Mouse (Mus musculus) lung, postnatal 0 days (tissue): ENCODE measurements around the gene Amdhd2. TPM values are rescaled to one million over a fixed set of nuclear protein-coding genes. Genes with fewer than 3 reads are reported as not detected.

Source experiments
- ATAC-seq: fragments of 200-750 bp; cut with Nextera tagmentation; 2 replicates; pipeline ENCODE4 v1.8.0; 2017; ENCODE audit warnings: moderate library complexity
- DNase-seq: peaks from one replicate; pipeline ENCODE4 v3.0.0-alpha.2; 2016; ENCODE audit warnings: low spot score
- H3K27ac ChIP-seq: fragments of 300-500 bp; sonication (generic); 2 replicates; pipeline ENCODE4 v1.5.1; 2014; ENCODE audit warnings: antibody characterized with exemption, mild to moderate bottlenecking, low read length, mixed read lengths
- H3K27me3 ChIP-seq: fragments of 300-500 bp; sonication (generic); replicated peaks from 2 replicates; pipeline ENCODE4 v1.6.1; 2014; ENCODE audit warnings: low read length, mixed read lengths; ENCODE audit not compliant: insufficient read depth
- H3K36me3 ChIP-seq: fragments of 300-500 bp; sonication (generic); 2 replicates; pipeline ENCODE4 v1.6.1; 2014; ENCODE audit warnings: low read length, mixed read lengths; ENCODE audit not compliant: insufficient read depth
- H3K4me1 ChIP-seq: fragments of 300-500 bp; sonication (generic); 2 replicates; pipeline ENCODE4 v1.6.1; 2014; ENCODE audit warnings: antibody characterized with exemption, low read depth, low read length, mixed read lengths; ENCODE audit not compliant: insufficient read depth
- H3K4me2 ChIP-seq: fragments of 300-500 bp; sonication (generic); replicated peaks from 2 replicates; pipeline ENCODE4 v1.6.1; 2014; ENCODE audit warnings: low read depth, mild to moderate bottlenecking, low read length, moderate library complexity, mixed read lengths
- H3K4me3 ChIP-seq: fragments of 300-500 bp; sonication (generic); 2 replicates; pipeline ENCODE4 v1.5.1; 2014; ENCODE audit warnings: low read depth, low read length
- H3K9ac ChIP-seq: fragments of 300-500 bp; sonication (generic); replicated peaks from 2 replicates; pipeline ENCODE4 v1.6.1; 2014; ENCODE audit warnings: low read depth, mild to moderate bottlenecking
- H3K9me3 ChIP-seq: fragments of 300-500 bp; sonication (generic); 2 replicates; pipeline ENCODE4 v1.6.1; 2016; ENCODE audit warnings: low read length, mixed read lengths
- CTCF ChIP-seq: IDR thresholded peaks from 2 replicates; pipeline ENCODE4 v1.5.1; 2016; ENCODE audit warnings: antibody characterized with exemption, mild to moderate bottlenecking
- EP300 ChIP-seq: IDR thresholded peaks from 2 replicates; pipeline ENCODE4 v1.6.1; 2016; ENCODE audit warnings: antibody characterized with exemption, mild to moderate bottlenecking, control low read depth
- WGBS: fragments of 180-500 bp; shearing (Covaris S2); extraction: QIAGEN DNeasy Blood & Tissue Kit; methylation state at CpG from one replicate; pipeline ENCODE4 v1.1.7; 2014; 5-methylcytosine and 5-hydroxymethylcytosine counted together
- polyA plus RNA-seq: library from polyadenylated mRNA; unstranded; fragments of >200 nt; fragmentation: Nextera tagmentation; extraction: Ambion mirVana; gene quantifications from 2 replicates; pipeline ENCODE4 v1.2.1, GENCODE M21; 2015

The Amdhd2 gene
- polyA plus RNA-seq, 1 experiment from 2014 or later = 44.1 TPM

- no peak overlapping the region for H3K4me2 ChIP-seq
- DNase-seq = peak; percentile 46
- TF ChIP-seq EP300 = no peak
- peak; percentile 31 for TF ChIP-seq CTCF
- no peaks in the 10 kb centered on the region for H3K36me3 ChIP-seq
- no peak for ATAC-seq
- no peak overlapping the region for H3K4me3 ChIP-seq
- H3K9me3 ChIP-seq = no peaks in the 10 kb centered on the region
- H3K4me1 ChIP-seq = peaks cover 17% of the 10 kb centered on the region; the same call in 1 of the 2 replicates
- no peaks in the 10 kb centered on the region for H3K27me3 ChIP-seq
- H3K9ac ChIP-seq = no peak overlapping the region
- WGBS = 77% methylated on average over 9 of the region's 11 CpGs
- H3K27ac ChIP-seq = no peak overlapping the region
These were observed 1.1 kb upstream of the Amdhd2 start for GRCm38 (mm10) chr17:24164566-24165259.

GRCm38 (mm10) chr17:24162584-24163175 lies 886 bp downstream of the Amdhd2 start:
- Histone ChIP-seq H3K4me1 (peaks cover 11% of the 10 kb centered on the region; the same call in 1 of the 2 replicates), H3K27ac (peak overlapping the region; percentile 79), H3K9me3 (no peaks in the 10 kb centered on the region), H3K4me2 (peak overlapping the region; percentile 88), H3K36me3 (no peaks in the 10 kb centered on the region), H3K4me3 (peak overlapping the region; percentile 62), H3K27me3 (no peaks in the 10 kb centered on the region), H3K9ac (peak overlapping the region; percentile 58)
- TF ChIP-seq EP300 (no peak), CTCF (no peak)
- ATAC-seq = no peak
- DNase-seq = peak; percentile 70
- WGBS = 14% methylated on average over 17 of the region's 17 CpGs

- H3K4me2 ChIP-seq = no peak overlapping the region
- H3K27me3 ChIP-seq = no peaks in the 10 kb centered on the region
- H3K9ac ChIP-seq = 0 out of 2 replicates have a peak overlapping the region, but pooled peaks have one; percentile 8
- TF ChIP-seq CTCF (no peak), EP300 (no peak)
- H3K4me3 ChIP-seq = no peak overlapping the region
- no peak overlapping the region; the same call in 1 of the 2 replicates for H3K27ac ChIP-seq
- no peaks in the 10 kb centered on the region for H3K9me3 ChIP-seq
- peak; percentile 49 for DNase-seq
- H3K36me3 ChIP-seq = no peaks in the 10 kb centered on the region
- no peak for ATAC-seq
- H3K4me1 ChIP-seq = peaks cover 11% of the 10 kb centered on the region; the same call in 1 of the 2 replicates
- WGBS = 75% methylated on average over 5 of the region's 5 CpGs
These were observed 2.1 kb downstream of the Amdhd2 start for GRCm38 (mm10) chr17:24161466-24161865.

GRCm38 (mm10) chr17:24157526-24157925 lies 6.0 kb downstream of the Amdhd2 start:
- ATAC-seq (no peak), DNase-seq (no peak)
- Histone ChIP-seq H3K9me3 (no peaks in the 10 kb centered on the region), H3K36me3 (no peaks in the 10 kb centered on the region), H3K9ac (no peak overlapping the region), H3K4me1 (peaks cover 8% of the 10 kb centered on the region; the same call in 1 of the 2 replicates), H3K4me3 (no peak overlapping the region), H3K27ac (no peak overlapping the region), H3K4me2 (no peak overlapping the region), H3K27me3 (no peaks in the 10 kb centered on the region)
- TF ChIP-seq CTCF (no peak), EP300 (no peak)
- 98% methylated on average over 4 of the region's 4 CpGs for WGBS

- DNase-seq (no peak), ATAC-seq (no peak)
- Histone ChIP-seq H3K9ac (no peak overlapping the region), H3K27ac (no peak overlapping the region), H3K36me3 (no peaks in the 10 kb centered on the region), H3K4me3 (no peak overlapping the region), H3K4me2 (no peak overlapping the region), H3K9me3 (no peaks in the 10 kb centered on the region), H3K4me1 (peaks cover 8% of the 10 kb centered on the region; the same call in 1 of the 2 replicates), H3K27me3 (no peaks in the 10 kb centered on the region)
- 91% methylated on average over 6 of the region's 6 CpGs for WGBS
- TF ChIP-seq EP300 (no peak), CTCF (no peak)
These were observed 6.4 kb downstream of the Amdhd2 start for GRCm38 (mm10) chr17:24157121-24157520.

- H3K27me3 ChIP-seq = no peaks in the 10 kb centered on the region
- H3K9me3 ChIP-seq = no peaks in the 10 kb centered on the region
- ATAC-seq = no peak
- no peak for DNase-seq
- 75% methylated on average over 3 of the region's 3 CpGs for WGBS
- no peaks in the 10 kb centered on the region for H3K36me3 ChIP-seq
- no peak overlapping the region for H3K9ac ChIP-seq
- H3K4me1 ChIP-seq = peaks cover 6% of the 10 kb centered on the region; the same call in 1 of the 2 replicates
- no peak overlapping the region for H3K4me2 ChIP-seq
- H3K4me3 ChIP-seq = no peak overlapping the region
- no peak for TF ChIP-seq EP300
- TF ChIP-seq CTCF = no peak
- H3K27ac ChIP-seq = no peak overlapping the region
These were observed 7.2 kb downstream of the Amdhd2 start for GRCm38 (mm10) chr17:24156394-24156793.
